Mouse (Mus musculus): ENCODE results near the gene Epb41l4b. TPM values are rescaled to one million over a fixed set of nuclear protein-coding genes. Genes with fewer than 3 reads are reported as not detected.
A peak's percentile ranks its signal among the peaks of the same experiment; 100 is the strongest.

The Epb41l4b gene
- total RNA-seq, 2 experiments from 2014 or later: 14.8 to 18.4 TPM

GRCm38 (mm10) chr4:57114617-57115592 is 28.3 kb downstream of the Epb41l4b start:
- DNase-seq (ENCODE audit: low spot score in 2 of 2): no peak

GRCm38 (mm10) chr4:57113472-57114216 is 29.6 kb downstream of the Epb41l4b start:
- no peak for DNase-seq (ENCODE audit: low spot score in 2 of 2)

- no peak for DNase-seq (ENCODE audit: low spot score in 2 of 2)
Measured at GRCm38 (mm10) chr4:57111992-57112540, 31.2 kb downstream of the Epb41l4b start.

GRCm38 (mm10) chr4:57111411-57111810 is 31.8 kb downstream of the Epb41l4b start:
- no peak for DNase-seq (ENCODE audit: low spot score in 2 of 2)

GRCm38 (mm10) chr4:57109543-57109942 is 33.7 kb downstream of the Epb41l4b start:
- no peak for DNase-seq (ENCODE audit: low spot score in 2 of 2)

- no peak for DNase-seq (ENCODE audit: low spot score in 2 of 2)
Measured at GRCm38 (mm10) chr4:57105339-57105738, 37.9 kb downstream of the Epb41l4b start.

GRCm38 (mm10) chr4:57103830-57104229 is 39.4 kb downstream of the Epb41l4b start:
- DNase-seq (ENCODE audit: low spot score in 2 of 2): no peak

- DNase-seq (ENCODE audit: low spot score in 2 of 2): no peak
Measured at GRCm38 (mm10) chr4:57101095-57101494, 42.1 kb downstream of the Epb41l4b start.

- DNase-seq (ENCODE audit: low spot score in 2 of 2): no peak
Measured at GRCm38 (mm10) chr4:57097411-57097810, 45.8 kb downstream of the Epb41l4b start.

- peak in 1 of 2 experiments; percentile 33 for DNase-seq (ENCODE audit: low spot score in 2 of 2)
Measured at GRCm38 (mm10) chr4:57095569-57095968, 47.7 kb downstream of the Epb41l4b start.

- DNase-seq (ENCODE audit: low spot score in 2 of 2): no peak
Measured at GRCm38 (mm10) chr4:57091363-57091762, 51.9 kb downstream of the Epb41l4b start.

GRCm38 (mm10) chr4:57088301-57088700 is 54.9 kb downstream of the Epb41l4b start:
- DNase-seq (ENCODE audit: low spot score in 2 of 2): no peak

- no peak for DNase-seq (ENCODE audit: low spot score in 2 of 2)
Measured at GRCm38 (mm10) chr4:57085750-57086400, 57.4 kb downstream of the Epb41l4b start.

GRCm38 (mm10) chr4:57083653-57084052 is 59.6 kb downstream of the Epb41l4b start:
- DNase-seq (ENCODE audit: low spot score in 2 of 2): no peak

- DNase-seq (ENCODE audit: low spot score in 2 of 2): no peak
Measured at GRCm38 (mm10) chr4:57082775-57083428, 60.3 kb downstream of the Epb41l4b start.

- no peak for DNase-seq (ENCODE audit: low spot score in 2 of 2)
Measured at GRCm38 (mm10) chr4:57081463-57081862, 61.8 kb downstream of the Epb41l4b start.

- DNase-seq (ENCODE audit: low spot score in 2 of 2): no peak
Measured at GRCm38 (mm10) chr4:57073843-57074242, 69.4 kb downstream of the Epb41l4b start.

- no peak for DNase-seq (ENCODE audit: low spot score in 2 of 2)
Measured at GRCm38 (mm10) chr4:57073174-57073573, 70.1 kb downstream of the Epb41l4b start.

GRCm38 (mm10) chr4:57070640-57071039 is 72.6 kb downstream of the Epb41l4b start:
- no peak for DNase-seq (ENCODE audit: low spot score in 2 of 2)

GRCm38 (mm10) chr4:57068397-57068796 is 74.8 kb downstream of the Epb41l4b start:
- DNase-seq (ENCODE audit: low spot score in 2 of 2): no peak

- DNase-seq (ENCODE audit: low spot score in 2 of 2): no peak
Measured at GRCm38 (mm10) chr4:57067801-57068200, 75.4 kb downstream of the Epb41l4b start.

Data from layer of hippocampus, postnatal 14 days (tissue).